Mouse (Mus musculus): ENCODE measurements around the gene Cdh23. TPM values are rescaled to one million over a fixed set of nuclear protein-coding genes. Genes with fewer than 3 reads are reported as not detected.

Gene Cdh23
- polyA plus RNA-seq, 1 experiment = 2.1 TPM

- TF ChIP-seq TCF12 (IDR thresholded peaks at IDR 0.05; ENCODE audit: insufficient read depth, poor library complexity, severe bottlenecking) = no peak
- no peak for TF ChIP-seq REST (IDR thresholded peaks at IDR 0.05; ENCODE audit: insufficient read depth, insufficient read length)
- no peak for TF ChIP-seq TCF3 (IDR thresholded peaks at IDR 0.05; ENCODE audit: insufficient read length, low read depth)
- no peak for TF ChIP-seq MYOD1 (IDR thresholded peaks at IDR 0.05; ENCODE audit: control insufficient read depth in 1 of 3, insufficient read length in 2 of 3, low read depth in 2 of 3)
- no peak for TF ChIP-seq MAX (IDR thresholded peaks at IDR 0.05; ENCODE audit: low read depth)
- TF ChIP-seq USF1 (IDR thresholded peaks at IDR 0.05; ENCODE audit: low read depth) = no peak
- no peak for TF ChIP-seq MYOG (IDR thresholded peaks at IDR 0.05; ENCODE audit: control insufficient read depth in 1 of 3, insufficient read depth in 1 of 3, insufficient read length in 2 of 3, low read depth in 2 of 3)
- no peak for TF ChIP-seq E2F4 (IDR thresholded peaks at IDR 0.05; ENCODE audit: insufficient read depth)
- TF ChIP-seq POLR2A (IDR thresholded peaks at IDR 0.05; ENCODE audit: insufficient read length, low read depth) = no peak
- no peak for TF ChIP-seq POLR2AphosphoS2 (IDR thresholded peaks at IDR 0.05; ENCODE audit: insufficient read length, low read depth)
- Histone ChIP-seq H3K36me3 (ENCODE audit: control insufficient read depth, insufficient read depth) (no peaks in the 10 kb centered on the region), H3K4me2 (ENCODE audit: low read depth) (no peak overlapping the region), H3K4me3 (no peak overlapping the region), H3K79me2 (ENCODE audit: control insufficient read depth, insufficient read depth) (no peaks in the 10 kb centered on the region), H3K27me3 (ENCODE audit: control insufficient read depth, insufficient read depth, insufficient read length) (no peaks in the 10 kb centered on the region), H3ac (ENCODE audit: control insufficient read depth, insufficient read length) (no peak overlapping the region)
Observed at GRCm38 (mm10) chr10:60256088-60256487, 440.2 kb downstream of the Cdh23 start.

Other genes starting within 250 kb of the Cdh23 start
- 4.7 TPM for gene Slc29a3, start 56.3 kb upstream of the Cdh23 start, polyA plus RNA-seq (2012; fragmentation: generic; extraction: Trizol)
- 91.9 TPM for gene Unc5b, start 135.1 kb upstream of the Cdh23 start, polyA plus RNA-seq (2012; fragmentation: generic; extraction: Trizol)

All from myocyte (in vitro differentiated cells).